Mouse (Mus musculus): ENCODE data around the gene Shprh. TPM values are rescaled to one million over a fixed set of nuclear protein-coding genes. Genes with fewer than 3 reads are reported as not detected.
A peak's percentile ranks its signal among the peaks of the same experiment; 100 is the strongest.

Gene Shprh
- total and polyA plus RNA-seq, 3 experiments: 11.0 to 12.9 (median 12.1) TPM

DNA sequence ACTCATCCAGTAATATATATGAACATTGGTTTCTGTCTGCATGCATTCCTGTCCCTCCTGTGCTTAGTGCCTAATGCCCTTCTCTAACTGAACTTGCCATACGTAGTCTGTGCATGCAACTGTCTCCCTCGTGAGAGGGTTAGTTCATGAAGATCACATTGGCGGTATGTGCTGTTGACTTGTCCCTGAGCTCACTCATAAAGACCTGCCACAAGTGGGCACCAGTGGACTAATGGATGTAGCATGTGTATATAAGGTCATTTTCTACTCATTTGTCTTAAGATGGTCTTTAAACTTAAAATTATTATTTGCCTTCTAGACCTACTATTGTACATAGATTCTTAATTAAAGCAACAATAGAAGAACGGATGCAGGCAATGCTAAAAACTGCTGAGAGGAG is 62.8 kb downstream of the Shprh start:
- dilution Hi-C loops (cut with MboI; ENCODE audit: extremely low pct_ligation_motif_present, extremely low pct_unique_long_range_greater_than_20kb, low sequenced_read_pairs) (no loop called here), in situ Hi-C loops (cut with MboI; ENCODE audit: low pct_ligation_motif_present, low pct_unique_long_range_greater_than_20kb, low sequenced_read_pairs) (no loop called here)
- DNase-seq (ENCODE audit: extremely low read depth): no peak
- H3K27me3 ChIP-seq (replicated peaks): no peaks in the 10 kb centered on the region
- no peaks in the 10 kb centered on the region for H3K4me1 ChIP-seq (ENCODE audit: control insufficient read depth in 1 of 2, insufficient read depth in 2 of 2)
- no peak for TF ChIP-seq ZNF384 (IDR thresholded peaks at IDR 0.05; ENCODE audit: low read depth, low read length)
- peak; percentile 43 for TF ChIP-seq SMC3 (IDR thresholded peaks at IDR 0.05; ENCODE audit: low read depth, low read length)
- no peak for TF ChIP-seq GABPA (IDR thresholded peaks at IDR 0.05; ENCODE audit: insufficient replicate concordance, low read depth, low read length)
- TF ChIP-seq ETS1 (conservative IDR thresholded peaks at IDR 0.05; ENCODE audit: low read depth, low read length): no peak
- no peak for TF ChIP-seq PAX5 (IDR thresholded peaks at IDR 0.05; ENCODE audit: low read length)
- no peak for TF ChIP-seq POLR2A (IDR thresholded peaks at IDR 0.05; ENCODE audit: low read depth, low read length)
- TF ChIP-seq CTCF (conservative IDR thresholded peaks at IDR 0.05 in 1 of 2, IDR thresholded peaks at IDR 0.05 in 1 of 2; ENCODE audit: low read depth in 2 of 2, low read length in 2 of 2): peak in 1 of 2 experiments; percentile 51; a peak in 2 of 4 replicates
- TF ChIP-seq HCFC1 (IDR thresholded peaks at IDR 0.05; ENCODE audit: low read depth, low read length): no peak
- no peak for TF ChIP-seq POLR2AphosphoS2 (IDR thresholded peaks at IDR 0.05; ENCODE audit: low read depth, low read length)
- no peak for TF ChIP-seq ZC3H11A (IDR thresholded peaks at IDR 0.05; ENCODE audit: low read depth, low read length)
- no peak for TF ChIP-seq USF1 (IDR thresholded peaks at IDR 0.05; ENCODE audit: low read depth, low read length)
- peak; percentile 48 for TF ChIP-seq RAD21 (IDR thresholded peaks at IDR 0.05; ENCODE audit: low read depth, low read length)
- peaks cover 35 to 69% of the 10 kb centered on the region in 2 experiments for H3K36me3 ChIP-seq (replicated peaks in 1 of 2; ENCODE audit: control insufficient read depth in 1 of 2, insufficient read depth in 1 of 2, low read length in 1 of 2)
- no peak overlapping the region for H3K9ac ChIP-seq (ENCODE audit: insufficient read depth, low read depth)
- H3K4me3 ChIP-seq (replicated peaks in 1 of 3; ENCODE audit: low read depth in 2 of 3, low read length in 2 of 3, poor library complexity in 1 of 3): no peak overlapping the region
- H3K4me2 ChIP-seq (ENCODE audit: insufficient read depth, low read depth, poor library complexity, severe bottlenecking): no peak overlapping the region
- H3K27ac ChIP-seq (ENCODE audit: insufficient read depth, low read depth): no peak overlapping the region
- no peaks in the 10 kb centered on the region for H3K79me2 ChIP-seq (replicated peaks; ENCODE audit: control insufficient read depth, extremely low read depth, insufficient read depth, poor library complexity, severe bottlenecking)
- H3K9me3 ChIP-seq (replicated peaks; ENCODE audit: low read length): no peaks in the 10 kb centered on the region

- dilution Hi-C loops (cut with MboI; ENCODE audit: extremely low pct_ligation_motif_present, extremely low pct_unique_long_range_greater_than_20kb, low sequenced_read_pairs) (no loop called here), in situ Hi-C loops (cut with MboI; ENCODE audit: low pct_ligation_motif_present, low pct_unique_long_range_greater_than_20kb, low sequenced_read_pairs) (no loop called here)
- Histone ChIP-seq H3K27me3 (replicated peaks) (no peaks in the 10 kb centered on the region), H3K4me3 (replicated peaks in 1 of 3; ENCODE audit: low read depth in 2 of 3, low read length in 2 of 3, poor library complexity in 1 of 3) (no peak overlapping the region), H3K9ac (ENCODE audit: insufficient read depth, low read depth) (no peak overlapping the region), H3K9me3 (replicated peaks; ENCODE audit: low read length) (no peaks in the 10 kb centered on the region), H3K4me2 (ENCODE audit: insufficient read depth, low read depth, poor library complexity, severe bottlenecking) (no peak overlapping the region), H3K36me3 (replicated peaks in 1 of 2; ENCODE audit: control insufficient read depth in 1 of 2, insufficient read depth in 1 of 2, low read length in 1 of 2) (no peaks in the 10 kb centered on the region), H3K79me2 (replicated peaks; ENCODE audit: control insufficient read depth, extremely low read depth, insufficient read depth, poor library complexity, severe bottlenecking) (no peaks in the 10 kb centered on the region), H3K27ac (ENCODE audit: insufficient read depth, low read depth) (no peak overlapping the region), H3K4me1 (ENCODE audit: control insufficient read depth in 1 of 2, insufficient read depth in 2 of 2) (peaks cover 0 to 15% of the 10 kb centered on the region in 2 experiments; a peak in 2 of 4 replicates)
- no peak for DNase-seq (ENCODE audit: extremely low read depth)
- TF ChIP-seq SMC3 (IDR thresholded peaks at IDR 0.05; ENCODE audit: low read depth, low read length) (no peak), KAT2A (IDR thresholded peaks at IDR 0.05; ENCODE audit: insufficient replicate concordance, low read length) (no peak), RCOR1 (conservative IDR thresholded peaks at IDR 0.05; ENCODE audit: low read depth, low read length) (no peak), NELFE (IDR thresholded peaks at IDR 0.05; ENCODE audit: low read depth, low read length) (no peak), CHD1 (IDR thresholded peaks at IDR 0.05; ENCODE audit: low read depth, low read length) (no peak), MAX (IDR thresholded peaks at IDR 0.05; ENCODE audit: low read length) (no peak), MXI1 (IDR thresholded peaks at IDR 0.05; ENCODE audit: low read depth, low read length) (no peak), IRF4 (IDR thresholded peaks at IDR 0.05; ENCODE audit: low read depth, low read length) (no peak), CTCF (conservative IDR thresholded peaks at IDR 0.05 in 1 of 2, IDR thresholded peaks at IDR 0.05 in 1 of 2; ENCODE audit: low read depth in 2 of 2, low read length in 2 of 2) (no peak), POLR2A (IDR thresholded peaks at IDR 0.05; ENCODE audit: low read depth, low read length) (no peak)
These were observed 77.2 kb downstream of the Shprh start for GRCm38 (mm10) chr10:11226442-11226841.
